Mouse (Mus musculus) stomach, postnatal 0 days (tissue): ENCODE measurements at regions not wholly inside any gene's neighbourhood (a gene's known extent, or its start where the extent isn't known, plus 50 kb on each side); places are given as distances from the start of the nearest gene placed in this dataset.

ENCODE experiments used
- ATAC-seq: fragments of 200-750 bp; cut with Nextera tagmentation; 2 replicates; pipeline ENCODE4 v1.8.0; 2017; ENCODE audit not compliant: low FRiP score, low TSS enrichment
- DNase-seq: peaks from one replicate; pipeline ENCODE4 v3.0.0-alpha.2; 2016; ENCODE audit warnings: low spot score
- H3K27ac ChIP-seq: fragments of 300-500 bp; sonication (generic); replicated peaks from 2 replicates; pipeline ENCODE4 v1.5.1; 2014; ENCODE audit warnings: mild to moderate bottlenecking, control low read depth
- H3K27me3 ChIP-seq: fragments of 300-500 bp; sonication (generic); 2 replicates; pipeline ENCODE4 v1.6.1; 2014; ENCODE audit warnings: low read length; ENCODE audit not compliant: control insufficient read depth, insufficient read depth
- H3K36me3 ChIP-seq: fragments of 300-500 bp; sonication (generic); 2 replicates; pipeline ENCODE4 v1.6.1; 2014; ENCODE audit warnings: low read length, mixed read lengths; ENCODE audit not compliant: control insufficient read depth, insufficient read depth
- H3K4me1 ChIP-seq: fragments of 300-500 bp; sonication (generic); replicated peaks from 2 replicates; pipeline ENCODE4 v1.6.1; 2014; ENCODE audit warnings: antibody characterized with exemption; ENCODE audit not compliant: control insufficient read depth, insufficient read depth
- H3K4me2 ChIP-seq: fragments of 300-500 bp; sonication (generic); replicated peaks from 2 replicates; pipeline ENCODE4 v1.6.1; 2014; ENCODE audit warnings: low read depth, mild to moderate bottlenecking, control low read depth, moderate library complexity
- H3K4me3 ChIP-seq: fragments of 300-500 bp; sonication (generic); 2 replicates; pipeline ENCODE4 v1.5.1; 2014; ENCODE audit warnings: low read depth, low read length, control low read depth
- H3K9ac ChIP-seq: fragments of 300-500 bp; sonication (generic); 2 replicates; pipeline ENCODE4 v1.6.1; 2014; ENCODE audit warnings: mild to moderate bottlenecking, low read length, control low read depth, mixed read lengths
- H3K9me3 ChIP-seq: fragments of 300-500 bp; sonication (generic); 2 replicates; pipeline ENCODE4 v1.6.1; 2016; ENCODE audit warnings: low read length; ENCODE audit not compliant: control insufficient read depth
- CTCF ChIP-seq: IDR thresholded peaks from 2 replicates; pipeline ENCODE4 v1.5.1; 2016; ENCODE audit warnings: antibody characterized with exemption, low read depth, mild to moderate bottlenecking, moderate library complexity
- EP300 ChIP-seq: optimal IDR thresholded peaks from 2 replicates; pipeline ENCODE3; 2016; ENCODE audit warnings: antibody characterized with exemption
- WGBS: fragments of 180-500 bp; shearing (Covaris S2); extraction: QIAGEN DNeasy Blood & Tissue Kit; methylation state at CpG from one replicate; pipeline ENCODE4 v1.1.7; 2014; 5-methylcytosine and 5-hydroxymethylcytosine counted together

GRCm38 (mm10) chr7:54458386-54458785 lies 376.9 kb upstream of the Luzp2 start:
- DNase-seq (no peak), ATAC-seq (no peak)
- Histone ChIP-seq H3K27ac (no peak overlapping the region), H3K4me1 (no peaks in the 10 kb centered on the region), H3K9ac (no peak overlapping the region), H3K36me3 (no peaks in the 10 kb centered on the region), H3K9me3 (no peaks in the 10 kb centered on the region), H3K4me2 (no peak overlapping the region), H3K4me3 (no peak overlapping the region), H3K27me3 (no peaks in the 10 kb centered on the region)
- WGBS, result 42% methylated on average over 2 of the region's 2 CpGs
- peak; percentile 70 for TF ChIP-seq CTCF
- no peak for TF ChIP-seq EP300

GRCm38 (mm10) chr7:54491254-54491653 lies 344.0 kb upstream of the Luzp2 start:
- Histone ChIP-seq H3K27ac (no peak overlapping the region), H3K27me3 (no peaks in the 10 kb centered on the region), H3K4me2 (no peak overlapping the region), H3K36me3 (no peaks in the 10 kb centered on the region), H3K4me1 (no peaks in the 10 kb centered on the region), H3K9me3 (no peaks in the 10 kb centered on the region), H3K9ac (no peak overlapping the region), H3K4me3 (no peak overlapping the region)
- 59% methylated on average over 1 of the region's 1 CpGs for WGBS
- ATAC-seq (no peak), DNase-seq (no peak)
- TF ChIP-seq CTCF, result no peak
- no peak for TF ChIP-seq EP300

- TF ChIP-seq CTCF (no peak), EP300 (no peak)
- H3K27ac ChIP-seq, result no peak overlapping the region
- DNase-seq (no peak), ATAC-seq (no peak)
- H3K9me3 ChIP-seq, result no peaks in the 10 kb centered on the region
- H3K4me1 ChIP-seq, result no peaks in the 10 kb centered on the region
- no peak overlapping the region for H3K4me3 ChIP-seq
- H3K27me3 ChIP-seq, result no peaks in the 10 kb centered on the region
- H3K4me2 ChIP-seq, result no peak overlapping the region
- no peak overlapping the region for H3K9ac ChIP-seq
- no peaks in the 10 kb centered on the region for H3K36me3 ChIP-seq
These were observed 330.1 kb upstream of the Luzp2 start for GRCm38 (mm10) chr7:54505235-54505634.

DNA sequence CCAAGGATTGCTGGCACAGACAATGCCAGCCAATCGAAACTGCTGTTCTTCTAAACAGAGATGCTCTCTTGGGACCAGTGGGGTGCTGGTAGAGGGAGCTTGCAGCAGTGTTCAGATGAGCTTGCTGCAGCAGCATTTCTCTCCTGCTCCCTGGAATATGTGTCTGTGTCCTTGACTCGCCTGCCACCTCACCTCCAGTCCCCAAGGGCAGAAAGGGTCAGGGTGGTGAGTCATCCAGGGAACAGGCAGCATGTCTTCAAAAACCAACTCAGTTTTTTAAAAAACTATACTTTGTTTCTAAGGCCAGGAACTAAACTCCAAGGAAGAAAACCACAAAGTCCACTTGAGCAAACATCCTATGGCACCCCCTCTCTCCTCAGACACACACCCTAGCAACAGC lies 328.3 kb upstream of the Luzp2 start:
- 48% methylated on average over 2 of the region's 2 CpGs for WGBS

GRCm38 (mm10) chr7:54535693-54536092 lies 299.6 kb upstream of the Luzp2 start:
- no peak for ATAC-seq
- Histone ChIP-seq H3K9ac (no peak overlapping the region), H3K36me3 (no peaks in the 10 kb centered on the region), H3K4me2 (no peak overlapping the region), H3K27me3 (no peaks in the 10 kb centered on the region), H3K9me3 (no peaks in the 10 kb centered on the region), H3K4me3 (no peak overlapping the region), H3K27ac (no peak overlapping the region), H3K4me1 (no peaks in the 10 kb centered on the region)
- TF ChIP-seq CTCF, result no peak
- no peak for TF ChIP-seq EP300
- WGBS, result 68% methylated on average over 7 of the region's 7 CpGs
- DNase-seq, result no peak

More for the DNA sequence above, 328.3 kb upstream of the Luzp2 start:
- Histone ChIP-seq H3K4me3 (no peak overlapping the region), H3K4me2 (no peak overlapping the region), H3K36me3 (no peaks in the 10 kb centered on the region), H3K9me3 (no peaks in the 10 kb centered on the region), H3K4me1 (no peaks in the 10 kb centered on the region), H3K27ac (no peak overlapping the region), H3K27me3 (no peaks in the 10 kb centered on the region), H3K9ac (no peak overlapping the region)
- ATAC-seq (no peak), DNase-seq (no peak)
- no peak for TF ChIP-seq CTCF
- no peak for TF ChIP-seq EP300

DNA sequence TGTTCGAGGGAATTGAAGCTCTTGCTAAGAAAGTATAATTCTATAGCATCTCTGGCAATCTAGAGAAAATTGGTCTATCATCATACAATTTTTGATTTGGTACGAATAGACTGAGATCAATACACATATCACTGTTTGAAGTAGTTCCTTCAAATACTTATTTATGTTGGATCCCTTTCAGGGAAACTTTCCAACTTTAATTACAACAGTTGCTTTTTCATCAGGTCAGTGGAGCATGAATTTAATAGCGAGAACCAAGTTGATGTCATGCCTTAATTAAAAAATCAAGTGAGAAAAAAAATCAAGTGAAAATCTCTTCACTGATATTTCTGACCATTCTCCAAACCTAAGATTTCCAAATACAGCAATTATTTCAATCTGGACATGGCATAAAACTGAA lies 277.9 kb upstream of the Luzp2 start:
- 81% methylated on average over 3 of the region's 3 CpGs for WGBS
- TF ChIP-seq EP300 (no peak), CTCF (no peak)
- no peak for ATAC-seq
- Histone ChIP-seq H3K36me3 (no peaks in the 10 kb centered on the region), H3K27me3 (no peaks in the 10 kb centered on the region), H3K4me2 (no peak overlapping the region), H3K9ac (no peak overlapping the region), H3K4me1 (no peaks in the 10 kb centered on the region), H3K9me3 (no peaks in the 10 kb centered on the region), H3K4me3 (no peak overlapping the region), H3K27ac (no peak overlapping the region)
- DNase-seq, result no peak
